Mouse (Mus musculus) heart, postnatal 0 days (tissue): ENCODE results near the gene Ascl3. TPM values are rescaled to one million over a fixed set of nuclear protein-coding genes. Genes with fewer than 3 reads are reported as not detected.

ENCODE experiments used
- ATAC-seq: fragments of 200-750 bp; cut with Nextera tagmentation; 2 replicates; pipeline ENCODE4 v1.8.0; 2017; ENCODE audit warnings: low read depth, moderate number of reproducible peaks, moderate library complexity; ENCODE audit not compliant: insufficient read depth
- DNase-seq: peaks from one replicate; pipeline ENCODE4 v3.0.0-alpha.2; 2016; ENCODE audit warnings: low spot score
- H3K27ac ChIP-seq: fragments of 300-500 bp; sonication (generic); 2 replicates; pipeline ENCODE4 v1.5.1; 2014; ENCODE audit warnings: low read depth, mild to moderate bottlenecking
- H3K27me3 ChIP-seq: fragments of 300-500 bp; sonication (generic); 2 replicates; pipeline ENCODE4 v1.6.1; 2014; ENCODE audit warnings: low read length, mixed read lengths; ENCODE audit not compliant: control insufficient read depth, insufficient read depth
- H3K36me3 ChIP-seq: fragments of 300-500 bp; sonication (generic); replicated peaks from 2 replicates; pipeline ENCODE4 v1.6.1; 2014; ENCODE audit warnings: low read length, mixed read lengths; ENCODE audit not compliant: control insufficient read depth, insufficient read depth
- H3K4me1 ChIP-seq: fragments of 300-500 bp; sonication (generic); 2 replicates; pipeline ENCODE4 v1.6.1; 2014; ENCODE audit warnings: antibody characterized with exemption; ENCODE audit not compliant: control insufficient read depth, insufficient read depth
- H3K4me2 ChIP-seq: fragments of 300-500 bp; sonication (generic); 2 replicates; pipeline ENCODE4 v1.6.1; 2014; ENCODE audit warnings: low read depth, mild to moderate bottlenecking, low read length, moderate library complexity
- H3K4me3 ChIP-seq: fragments of 300-500 bp; sonication (generic); 2 replicates; pipeline ENCODE4 v1.5.1; 2014; ENCODE audit warnings: low read depth, low read length
- H3K9ac ChIP-seq: fragments of 300-500 bp; sonication (generic); replicated peaks from 2 replicates; pipeline ENCODE4 v1.6.1; 2014; ENCODE audit warnings: low read depth, low read length, mixed read lengths
- H3K9me3 ChIP-seq: fragments of 300-500 bp; sonication (generic); replicated peaks from 2 replicates; pipeline ENCODE4 v1.6.1; 2016; ENCODE audit warnings: low read length; ENCODE audit not compliant: control insufficient read depth
- CTCF ChIP-seq: IDR thresholded peaks from 2 replicates; pipeline ENCODE4 v1.5.1; 2016; ENCODE audit warnings: antibody characterized with exemption, control low read depth, low read depth
- EP300 ChIP-seq: IDR thresholded peaks from 2 replicates; pipeline ENCODE4 v1.6.1; 2016; ENCODE audit warnings: antibody characterized with exemption, low read depth
- WGBS: fragments of 180-500 bp; shearing (Covaris S2); extraction: QIAGEN DNeasy Blood & Tissue Kit; methylation state at CpG from one replicate; pipeline ENCODE4 v1.1.7; 2014; 5-methylcytosine and 5-hydroxymethylcytosine counted together
- polyA plus RNA-seq: library from polyadenylated mRNA; unstranded; fragments of >200 nt; fragmentation: Nextera tagmentation; extraction: Ambion mirVana; gene quantifications from 2 replicates; pipeline ENCODE4 v1.2.1, GENCODE M21; 2015
- total RNA-seq: library from RNA; depleted of rRNA; stranded (reverse); fragments of >200 nt; gene quantifications from 2 replicates; pipeline ENCODE4 v1.2.3, GENCODE M21; 2014; ENCODE audit warnings: low replicate concordance; rRNA removed

Gene Ascl3
- total RNA-seq (not detected in 2 replicates), polyA plus RNA-seq (0.34 TPM in 1 of 2 replicates, not detected in the other)

- ATAC-seq (no peak), DNase-seq (no peak)
- 88% methylated on average over 5 of the region's 5 CpGs for WGBS
- Histone ChIP-seq H3K36me3 (peaks cover 18% of the 10 kb centered on the region), H3K4me3 (no peak within 1 kb of the TSS), H3K9me3 (no peaks in the 10 kb centered on the region), H3K27ac (no peak within 1 kb of the TSS), H3K27me3 (no peaks in the 10 kb centered on the region), H3K4me1 (no peaks in the 10 kb centered on the region), H3K4me2 (no peak within 1 kb of the TSS), H3K9ac (no peak within 1 kb of the TSS)
- TF ChIP-seq EP300: no peak
- no peak for TF ChIP-seq CTCF
Measured at GRCm38 (mm10) chr7:109731626-109732025, at the start of gene Ascl3. Gene Ascl3, minus strand, starts transcription at chr7:109731726.

DNA sequence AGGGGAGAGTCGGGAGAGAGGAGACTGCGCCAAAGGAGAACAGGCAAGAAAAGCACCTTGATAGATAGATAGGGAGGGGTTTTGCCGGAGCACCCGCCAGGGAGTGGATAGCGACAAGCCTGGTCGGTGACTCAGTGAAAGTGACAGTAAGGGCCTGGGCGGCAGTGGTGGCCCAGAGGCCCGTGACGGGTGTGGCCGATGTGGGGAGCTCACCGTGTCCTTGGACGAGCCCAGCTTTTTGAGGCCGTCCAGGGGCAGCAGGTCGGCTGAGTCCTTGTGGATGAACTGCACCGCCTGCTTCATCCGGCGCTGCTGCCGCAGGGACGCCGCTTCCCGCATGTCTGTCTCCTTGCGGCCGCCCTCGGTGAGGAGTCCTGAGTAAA is 49.6 kb upstream of the Ascl3 start:
- DNase-seq (no peak), ATAC-seq (no peak; the same call in 1 of the 2 replicates)
- peak overlapping the region; percentile 49 for H3K4me3 ChIP-seq
- H3K27me3 ChIP-seq: peaks cover 62% of the 10 kb centered on the region
- H3K9ac ChIP-seq: 0 out of 2 replicates have a peak overlapping the region, but pooled peaks have one; percentile 6
- no peak overlapping the region for H3K27ac ChIP-seq
- peaks cover 5% of the 10 kb centered on the region; the same call in 1 of the 2 replicates for H3K4me1 ChIP-seq
- 3% methylated on average over 24 of the region's 24 CpGs for WGBS
- H3K9me3 ChIP-seq: no peaks in the 10 kb centered on the region
- no peak for TF ChIP-seq EP300
- no peak for TF ChIP-seq CTCF
- peak overlapping the region; percentile 84 for H3K4me2 ChIP-seq
- H3K36me3 ChIP-seq: no peaks in the 10 kb centered on the region

GRCm38 (mm10) chr7:109772251-109772650 is 40.7 kb upstream of the Ascl3 start:
- TF ChIP-seq CTCF: no peak
- no peak for TF ChIP-seq EP300

GRCm38 (mm10) chr7:109768699-109769383 is 37.3 kb upstream of the Ascl3 start:
- no peaks in the 10 kb centered on the region for H3K27me3 ChIP-seq
- H3K27ac ChIP-seq: no peak overlapping the region
- ATAC-seq (no peak), DNase-seq (no peak)
- H3K4me1 ChIP-seq: no peaks in the 10 kb centered on the region
- TF ChIP-seq EP300 (no peak), CTCF (no peak)
- no peak overlapping the region for H3K4me3 ChIP-seq
- no peaks in the 10 kb centered on the region for H3K9me3 ChIP-seq
- no peak overlapping the region for H3K9ac ChIP-seq
- H3K4me2 ChIP-seq: no peak overlapping the region
- no peaks in the 10 kb centered on the region for H3K36me3 ChIP-seq
- whole genome bisulfite sequencing: 34% methylated on average over 2 of the region's 2 CpGs

More at GRCm38 (mm10) chr7:109772251-109772650, 40.7 kb upstream of the Ascl3 start:
- no peak for DNase-seq
- H3K4me3 ChIP-seq: no peak overlapping the region
- H3K4me1 ChIP-seq: no peaks in the 10 kb centered on the region
- ATAC-seq: no peak
- H3K9me3 ChIP-seq: no peaks in the 10 kb centered on the region
- H3K9ac ChIP-seq: no peak overlapping the region
- no peak overlapping the region for H3K4me2 ChIP-seq
- H3K36me3 ChIP-seq: no peaks in the 10 kb centered on the region
- H3K27me3 ChIP-seq: 0 out of 2 replicates have a peak, but pooled peaks cover 2% of the 10 kb centered on the region
- no peak overlapping the region for H3K27ac ChIP-seq

GRCm38 (mm10) chr7:109767575-109768350 is 36.2 kb upstream of the Ascl3 start:
- no peak overlapping the region for H3K4me3 ChIP-seq
- WGBS: 74% methylated on average over 7 of the region's 7 CpGs
- TF ChIP-seq CTCF (no peak), EP300 (no peak)

More at GRCm38 (mm10) chr7:109767575-109768350, 36.2 kb upstream of the Ascl3 start:
- DNase-seq (no peak), ATAC-seq (no peak)
- H3K27ac ChIP-seq: no peak overlapping the region
- no peaks in the 10 kb centered on the region for H3K36me3 ChIP-seq
- H3K9me3 ChIP-seq: no peaks in the 10 kb centered on the region
- H3K9ac ChIP-seq: no peak overlapping the region
- H3K4me1 ChIP-seq: no peaks in the 10 kb centered on the region
- no peak overlapping the region for H3K4me2 ChIP-seq
- no peaks in the 10 kb centered on the region for H3K27me3 ChIP-seq
